Mouse (Mus musculus): Measurements from ENCODE around the gene Zfp1.

Gene Zfp1

DNA sequence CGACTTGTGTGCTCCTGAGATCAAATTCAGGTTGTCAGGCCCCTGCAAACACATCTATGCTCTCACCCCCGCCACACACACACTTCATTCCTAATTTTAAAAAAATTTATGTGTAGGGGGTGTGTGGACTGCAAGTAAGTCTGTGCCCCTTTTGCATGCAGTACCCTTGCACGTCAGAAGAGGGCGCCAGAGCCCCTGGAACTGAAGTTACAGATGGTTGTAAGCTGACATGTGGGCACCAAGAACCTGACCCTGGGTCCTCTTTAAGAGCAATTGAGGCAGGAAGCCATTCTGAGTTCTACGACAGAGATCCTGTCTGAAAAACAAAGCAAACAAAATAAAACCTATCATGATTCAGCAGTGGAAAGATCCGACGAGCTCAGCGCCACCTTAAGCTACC lies 33.0 kb downstream of the Zfp1 start:
- DNase-seq (ENCODE audit: low read depth, low spot score): peak; percentile 67

DNA sequence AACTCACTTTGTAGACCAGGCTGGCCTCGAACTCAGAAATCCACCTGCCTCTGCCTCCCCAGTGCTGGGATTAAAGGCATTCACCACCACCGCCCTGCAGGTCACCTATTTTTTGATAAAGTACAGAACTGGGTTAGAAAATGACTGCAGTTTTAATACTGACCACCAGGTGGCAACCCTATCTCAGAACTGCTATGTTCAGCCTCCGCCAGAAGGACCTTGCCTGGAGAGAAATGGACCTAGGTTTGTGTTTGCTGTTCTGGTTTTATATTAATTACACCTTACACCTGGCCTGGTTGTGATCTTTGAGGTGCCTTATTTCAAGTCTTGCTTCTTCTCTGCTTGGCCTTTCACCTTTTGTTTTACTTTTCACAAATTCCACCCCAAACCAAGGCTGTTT lies 34.9 kb downstream of the Zfp1 start:
- DNase-seq (ENCODE audit: low read depth, low spot score): peak; percentile 81

DNA sequence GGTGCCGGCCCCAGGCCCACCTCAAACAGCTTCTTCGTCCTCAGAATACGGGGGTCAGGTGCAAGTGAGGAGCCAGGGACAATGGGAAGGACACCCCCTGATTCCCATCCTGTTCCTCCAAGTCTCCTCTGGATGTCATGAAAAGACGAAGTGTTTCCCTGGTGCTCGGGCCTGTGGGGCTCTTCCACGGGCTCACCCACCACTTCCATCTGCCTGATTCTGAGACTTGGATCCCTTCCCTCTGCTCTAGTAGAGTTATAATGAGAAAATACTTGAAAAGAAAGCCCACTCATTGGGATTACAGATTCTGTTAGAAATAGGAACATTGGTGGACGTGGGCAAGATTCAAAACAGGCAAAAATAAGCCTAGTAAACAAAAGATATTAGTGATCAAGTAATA lies 35.6 kb downstream of the Zfp1 start:
- DNase-seq (ENCODE audit: low read depth, low spot score): no peak

DNA sequence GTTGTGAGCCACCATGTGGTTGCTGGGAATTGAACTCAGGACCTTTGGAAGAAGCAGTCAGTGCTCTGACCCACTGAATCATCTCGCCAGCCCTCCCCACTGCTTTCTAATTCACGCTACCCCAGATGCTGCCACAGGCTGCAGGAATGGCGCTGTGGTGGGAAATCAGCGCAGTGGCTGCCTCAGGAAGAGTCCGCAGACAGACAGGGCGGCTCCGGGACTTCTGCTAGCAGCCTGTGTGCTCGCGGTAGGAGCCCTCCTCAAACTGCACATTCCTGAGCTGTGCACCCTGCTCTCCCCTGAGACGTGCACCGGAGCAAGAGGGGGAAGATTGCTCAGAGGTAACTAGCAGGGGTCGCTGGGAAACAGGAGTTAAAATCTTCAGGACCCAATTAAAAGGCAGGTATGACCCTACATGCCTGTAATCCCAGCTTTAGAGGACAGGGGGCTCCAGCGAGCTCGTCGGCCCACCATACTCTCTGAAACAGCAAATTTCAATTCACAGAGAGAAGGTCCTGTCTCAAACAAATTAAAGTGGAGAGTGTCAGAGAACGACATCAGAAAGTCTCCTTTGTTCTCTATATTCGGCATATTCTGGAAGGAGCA lies 37.3 kb downstream of the Zfp1 start:
- peak; percentile 94 for DNase-seq (ENCODE audit: low read depth, low spot score)

DNA sequence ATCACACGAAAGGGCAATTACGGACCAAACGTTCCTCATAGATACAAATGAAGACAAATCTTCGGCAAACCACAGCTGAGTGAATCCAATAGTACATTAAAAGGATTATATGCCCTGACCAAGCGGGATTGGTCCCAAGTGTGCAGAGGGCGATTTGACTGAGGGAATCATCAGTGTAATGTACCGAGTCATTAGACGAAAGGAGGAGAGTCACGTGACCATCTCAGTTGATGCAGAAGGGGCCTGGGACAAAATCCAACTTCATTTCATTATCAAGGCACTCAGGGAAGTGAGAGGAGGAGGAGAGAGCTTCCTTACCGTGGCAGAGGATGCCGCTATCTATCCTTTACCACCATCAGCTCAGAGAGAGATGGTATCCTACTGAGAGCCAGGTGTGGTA lies 38.0 kb downstream of the Zfp1 start:
- no peak for DNase-seq (ENCODE audit: low read depth, low spot score)

DNA sequence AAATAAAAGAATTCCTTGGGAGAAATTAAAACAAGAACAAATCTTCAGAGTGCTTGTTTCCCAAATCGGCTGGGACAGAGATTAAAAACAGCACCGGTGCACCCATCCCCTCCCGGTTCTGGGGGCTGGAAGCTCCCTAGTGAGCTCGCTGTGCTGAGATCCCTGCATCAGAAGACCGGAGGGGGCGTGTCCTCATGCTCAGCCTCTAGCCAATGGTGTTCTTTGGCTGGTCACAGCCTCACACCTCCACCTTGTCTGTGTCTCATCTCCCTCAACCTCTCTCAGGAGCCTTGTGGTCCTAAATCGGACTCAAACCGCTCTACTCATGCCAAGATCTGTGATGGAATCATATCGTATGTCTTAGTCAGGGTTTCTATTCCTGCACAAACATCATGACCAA lies 39.3 kb downstream of the Zfp1 start:
- peak; percentile 68 for DNase-seq (ENCODE audit: low read depth, low spot score)

DNA sequence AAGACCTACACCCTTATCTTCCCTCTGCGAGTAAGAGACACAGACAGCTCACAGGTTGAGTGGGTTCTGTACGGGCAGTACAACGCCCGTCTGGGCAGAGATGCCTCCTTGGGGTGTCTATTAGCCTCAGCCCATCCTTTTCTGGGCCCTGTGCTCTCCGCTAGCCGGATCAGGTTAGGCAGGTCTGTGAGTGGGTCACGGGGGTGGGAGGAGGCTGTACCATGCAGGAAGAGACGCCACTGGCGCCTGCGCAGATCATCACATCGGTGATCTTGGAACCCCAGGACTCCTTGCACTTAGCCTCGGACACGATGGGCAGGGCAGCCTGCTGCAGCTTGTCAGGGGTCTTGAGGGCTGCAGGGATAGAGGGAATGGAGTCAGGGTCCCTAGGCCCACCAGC lies 43.7 kb downstream of the Zfp1 start:
- DNase-seq (ENCODE audit: low read depth, low spot score): no peak

DNA sequence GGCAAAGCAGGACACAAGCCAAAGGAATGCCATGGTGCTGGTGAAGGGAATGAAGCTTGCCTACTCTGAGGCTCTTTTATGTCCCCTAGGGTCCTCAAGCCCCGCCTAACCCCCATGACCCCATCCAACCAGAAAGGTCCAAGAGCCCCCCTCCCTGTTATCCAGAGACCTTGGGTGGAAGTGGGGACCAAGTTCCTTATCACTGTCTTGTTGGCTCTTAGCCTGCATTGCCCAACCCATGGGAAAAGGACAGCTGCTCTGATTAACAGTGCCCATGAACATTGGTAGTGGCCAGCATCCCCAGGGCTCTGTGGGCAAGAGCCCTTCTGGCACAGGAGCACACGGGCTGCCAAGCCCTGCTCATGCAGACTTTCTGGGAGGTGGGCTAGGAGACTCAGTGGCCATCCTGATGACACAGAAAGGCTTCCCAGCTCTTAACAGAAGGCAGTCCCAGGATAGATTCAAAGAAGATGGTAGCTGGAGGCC lies 47.8 kb downstream of the Zfp1 start, which contains the start of gene Ctrb1:
TSS of gene Ctrb1 (minus strand) at position 51 of the 486 bp plus-strand sequence.
- DNase-seq (ENCODE audit: low read depth, low spot score): no peak

DNA sequence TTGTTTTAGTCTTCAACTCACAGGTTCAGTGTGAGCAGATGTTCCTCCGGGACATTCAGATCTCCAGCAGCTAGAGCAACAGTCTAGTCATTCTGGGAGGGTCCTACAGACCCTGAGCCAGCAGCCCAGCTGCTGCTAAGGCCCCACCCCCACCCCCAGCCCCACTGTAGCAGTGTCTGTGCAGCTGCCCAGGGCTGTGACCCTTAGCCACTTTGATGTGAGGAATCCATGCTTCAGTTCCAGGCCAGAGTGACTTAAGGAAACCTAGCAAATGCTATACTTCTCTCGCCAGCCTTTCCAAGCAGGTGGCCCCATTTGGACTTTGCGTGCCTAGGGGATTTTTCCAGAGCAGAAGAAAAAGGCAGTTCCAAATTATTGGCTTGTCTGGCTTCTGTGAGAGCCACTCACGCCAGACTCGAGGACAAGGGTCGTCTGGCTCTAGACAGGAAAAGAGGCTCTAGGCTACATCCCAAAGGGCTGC lies 50.1 kb downstream of the Zfp1 start:
- DNase-seq (ENCODE audit: low read depth, low spot score): no peak

DNA sequence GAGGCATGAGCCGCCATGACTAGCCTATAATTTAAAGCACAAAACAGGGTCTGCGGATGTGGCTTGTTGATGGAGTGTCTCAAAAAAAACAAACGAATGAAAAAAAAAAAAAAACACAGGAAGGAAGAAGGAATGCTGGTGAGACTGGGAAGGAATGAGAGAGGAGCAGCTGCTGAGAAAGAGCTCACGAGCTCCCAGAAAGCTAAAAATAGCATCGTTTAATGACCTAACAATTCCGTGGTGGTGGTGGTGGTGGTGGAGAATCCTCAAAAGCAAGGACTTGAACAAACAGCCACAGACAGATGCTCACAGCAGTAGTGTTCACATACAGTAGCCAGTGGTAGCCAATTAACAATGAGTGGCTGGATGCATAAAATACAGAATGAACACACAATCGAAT lies 52.2 kb downstream of the Zfp1 start:
- no peak for DNase-seq (ENCODE audit: low read depth, low spot score)

DNA sequence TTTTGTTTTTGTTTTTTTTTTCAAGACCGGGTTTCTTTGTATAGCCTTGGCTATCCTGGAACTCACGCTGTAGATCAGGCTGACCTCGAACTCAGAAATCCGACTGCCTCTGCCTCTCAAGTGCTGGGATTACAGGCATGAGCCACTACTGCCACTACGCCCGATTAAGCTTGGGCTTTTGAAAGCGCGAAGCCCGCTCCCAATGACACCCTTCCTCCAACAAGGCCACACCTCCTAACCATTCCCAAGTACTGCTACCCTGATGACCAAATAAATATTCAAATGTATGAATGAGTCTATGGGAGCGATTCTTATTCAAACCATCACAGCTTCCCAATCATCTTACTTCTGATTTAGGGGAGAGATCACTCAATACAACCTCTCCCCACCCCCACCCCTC lies 54.5 kb downstream of the Zfp1 start:
- peak; percentile 49 for DNase-seq (ENCODE audit: low read depth, low spot score)

DNA sequence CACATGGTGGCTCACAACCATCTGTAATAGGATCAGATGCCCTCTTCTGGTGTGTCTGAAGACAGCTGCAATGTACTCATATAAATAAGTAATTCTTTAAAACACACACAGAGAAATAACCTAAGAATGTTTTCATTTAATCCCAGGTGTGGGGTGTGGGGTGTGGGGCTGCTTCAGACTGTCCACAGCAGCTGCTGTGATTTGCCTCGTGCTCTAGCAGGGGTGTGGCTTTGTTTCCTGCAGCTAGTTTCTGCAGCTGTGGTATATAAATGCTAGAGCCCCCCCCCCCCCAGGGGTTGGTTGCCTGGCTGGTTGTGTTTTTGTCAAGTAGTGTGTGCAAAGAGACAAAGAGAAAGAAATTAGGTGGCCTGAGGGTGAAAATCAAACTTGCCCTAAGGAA lies 55.8 kb downstream of the Zfp1 start:
- DNase-seq (ENCODE audit: low read depth, low spot score): no peak

DNA sequence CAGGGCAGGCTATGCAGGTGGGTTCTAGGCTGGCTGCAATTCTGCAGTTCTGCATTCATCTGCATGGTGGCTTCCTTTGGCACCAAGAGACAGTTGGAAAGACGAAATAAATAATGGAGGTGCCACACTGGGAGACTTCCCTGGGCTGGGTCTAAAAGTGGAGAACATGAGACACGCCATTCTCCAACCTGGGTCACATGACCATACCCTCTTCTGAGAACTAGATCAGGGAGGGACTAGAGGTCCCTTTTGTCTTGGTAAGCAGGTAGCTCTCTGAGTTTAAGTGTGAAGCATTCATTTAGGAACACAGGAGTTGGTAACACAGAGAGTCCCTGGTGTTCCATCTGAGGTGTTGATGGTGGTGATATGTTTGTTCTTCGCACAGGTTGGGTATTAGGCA lies 57.0 kb downstream of the Zfp1 start:
- peak; percentile 54 for DNase-seq (ENCODE audit: low read depth, low spot score)

DNA sequence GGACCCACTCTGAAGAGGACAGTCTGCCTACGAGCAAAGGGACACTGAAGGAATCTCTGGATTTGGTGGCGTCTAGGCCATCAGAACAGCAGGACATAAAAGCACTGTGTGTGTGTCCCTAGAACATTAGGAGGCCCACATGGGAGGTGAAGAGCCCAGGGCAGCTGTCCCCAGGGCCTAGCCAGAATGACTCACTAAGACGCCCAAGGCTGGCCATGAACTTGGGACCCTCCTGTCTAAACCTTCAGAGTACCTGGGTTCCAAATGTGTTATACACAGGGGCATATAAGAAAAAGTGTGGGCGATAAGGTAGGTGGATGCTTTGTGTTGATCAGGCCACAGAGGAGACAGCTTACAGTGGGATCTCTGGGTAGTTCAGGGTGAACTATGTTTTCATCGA lies 57.5 kb downstream of the Zfp1 start:
- no peak for DNase-seq (ENCODE audit: low read depth, low spot score)

DNA sequence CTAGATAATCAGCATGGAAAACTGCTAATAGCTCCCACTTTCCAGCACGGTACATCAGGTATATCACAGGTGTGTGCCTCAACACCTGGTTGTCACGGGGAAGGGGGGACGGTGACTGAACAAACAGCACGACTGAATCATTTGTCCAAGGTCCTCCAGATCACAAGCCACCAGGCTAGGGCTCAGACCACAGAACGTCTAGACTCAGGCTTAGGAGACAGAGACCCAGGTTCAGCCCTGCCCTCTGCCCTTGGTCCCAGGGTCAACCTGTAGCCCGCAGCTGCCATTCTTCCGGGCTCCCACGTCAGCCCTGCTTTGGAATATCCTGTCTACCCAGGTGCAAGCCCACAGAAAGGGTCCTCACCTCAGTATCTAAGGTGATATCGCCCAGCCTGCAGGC lies 58.2 kb downstream of the Zfp1 start:
- DNase-seq (ENCODE audit: low read depth, low spot score): no peak

DNA sequence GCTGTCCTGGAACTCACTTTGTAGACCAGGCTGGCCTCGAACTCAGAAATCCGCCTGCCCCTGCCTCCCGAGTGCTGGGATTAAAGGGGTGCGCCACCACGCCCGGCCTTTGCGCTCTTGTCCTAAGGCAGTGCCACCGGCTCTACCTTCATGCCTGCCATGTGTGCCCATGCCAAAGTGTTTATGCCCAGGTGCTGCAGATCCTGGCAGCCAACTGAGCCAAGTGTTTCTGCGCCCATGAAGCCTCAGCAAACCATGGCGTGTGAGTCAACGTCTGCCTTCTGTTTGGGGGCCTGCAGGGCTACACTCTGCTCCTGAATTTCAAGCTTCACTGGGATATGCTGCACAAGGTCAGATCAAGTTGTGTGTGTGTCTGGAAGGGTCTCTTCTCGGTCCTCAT lies 61.4 kb downstream of the Zfp1 start:
- DNase-seq (ENCODE audit: low read depth, low spot score): no peak

DNA sequence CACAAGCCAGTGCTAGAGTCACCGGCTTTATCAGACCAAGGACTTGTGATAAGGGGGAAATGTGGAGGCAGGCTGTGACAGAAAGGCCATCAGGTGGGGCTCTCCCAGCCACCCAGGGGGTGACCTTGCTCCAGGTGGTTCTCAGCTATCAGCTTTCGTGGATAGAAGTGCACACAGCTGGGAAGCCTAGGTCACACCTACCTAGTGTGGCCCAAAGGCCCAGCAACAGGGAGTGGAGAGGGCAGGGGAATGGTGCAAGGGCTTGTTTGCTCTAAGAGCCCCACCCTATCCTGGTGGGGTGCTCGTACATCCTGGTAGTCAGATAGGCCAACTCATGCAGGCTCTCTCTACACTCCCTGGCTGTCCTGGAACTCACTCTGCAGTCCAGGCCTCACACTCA lies 62.0 kb downstream of the Zfp1 start:
- DNase-seq (ENCODE audit: low read depth, low spot score): peak; percentile 26

DNA sequence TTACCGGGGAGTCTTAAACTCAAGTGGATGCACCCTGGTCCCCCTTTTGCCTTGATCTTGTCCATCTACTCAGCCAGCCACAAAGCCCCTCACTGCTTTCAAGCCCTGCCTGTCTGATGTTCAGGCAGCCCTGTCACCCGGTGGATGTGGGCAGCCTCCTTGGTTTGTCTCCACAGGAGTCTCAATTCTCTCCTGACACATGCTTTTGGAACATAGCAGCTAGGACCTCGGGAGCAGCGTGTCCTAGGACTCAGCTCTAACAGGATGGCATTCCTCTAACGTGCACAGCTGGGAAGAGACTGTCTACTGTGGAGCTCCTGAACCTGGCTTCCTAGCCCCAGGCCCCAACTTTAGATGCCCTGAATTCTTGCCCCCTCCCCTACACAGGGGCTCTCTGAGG lies 62.5 kb downstream of the Zfp1 start:
- DNase-seq (ENCODE audit: low read depth, low spot score): no peak

DNA sequence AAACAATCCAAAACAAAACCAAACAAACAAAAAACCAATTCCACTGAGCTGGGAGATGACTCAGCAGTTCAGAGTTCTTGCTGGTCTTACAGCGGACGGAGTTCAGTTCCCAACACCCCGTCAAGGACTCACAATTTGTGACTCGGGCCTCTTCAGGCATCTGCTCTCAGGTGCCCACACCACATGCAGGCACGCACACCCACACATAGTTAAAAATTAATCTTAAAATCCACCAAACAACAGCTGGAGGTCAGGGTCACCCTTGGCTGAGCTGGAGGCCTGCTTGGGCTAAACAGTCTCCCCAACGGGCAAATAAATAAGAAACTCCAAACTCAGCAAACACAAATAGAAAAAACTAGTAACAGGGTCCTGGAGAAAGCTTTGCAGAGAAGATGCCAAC lies 65.1 kb downstream of the Zfp1 start:
- DNase-seq (ENCODE audit: low read depth, low spot score): no peak

DNA sequence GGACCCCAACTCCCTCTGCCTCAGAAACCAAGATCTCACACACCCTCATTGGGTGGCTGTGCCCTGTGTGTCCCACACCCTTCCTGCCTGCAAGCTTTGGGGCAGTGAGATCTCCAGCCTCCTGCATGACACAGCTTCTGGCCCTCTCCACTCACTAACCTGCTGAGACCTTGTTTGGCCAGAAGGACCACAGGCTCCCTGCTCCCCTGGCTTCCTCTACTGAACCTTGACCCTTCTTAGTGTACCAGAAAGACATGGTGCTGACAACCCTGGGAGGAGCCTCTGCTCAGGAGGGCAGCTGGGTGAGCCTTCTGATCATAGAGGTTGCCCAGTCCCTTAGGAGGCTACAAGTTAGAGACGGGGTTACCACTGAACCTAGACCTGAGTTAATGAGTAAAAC lies 66.0 kb downstream of the Zfp1 start:
- DNase-seq (ENCODE audit: low read depth, low spot score): no peak

DNA sequence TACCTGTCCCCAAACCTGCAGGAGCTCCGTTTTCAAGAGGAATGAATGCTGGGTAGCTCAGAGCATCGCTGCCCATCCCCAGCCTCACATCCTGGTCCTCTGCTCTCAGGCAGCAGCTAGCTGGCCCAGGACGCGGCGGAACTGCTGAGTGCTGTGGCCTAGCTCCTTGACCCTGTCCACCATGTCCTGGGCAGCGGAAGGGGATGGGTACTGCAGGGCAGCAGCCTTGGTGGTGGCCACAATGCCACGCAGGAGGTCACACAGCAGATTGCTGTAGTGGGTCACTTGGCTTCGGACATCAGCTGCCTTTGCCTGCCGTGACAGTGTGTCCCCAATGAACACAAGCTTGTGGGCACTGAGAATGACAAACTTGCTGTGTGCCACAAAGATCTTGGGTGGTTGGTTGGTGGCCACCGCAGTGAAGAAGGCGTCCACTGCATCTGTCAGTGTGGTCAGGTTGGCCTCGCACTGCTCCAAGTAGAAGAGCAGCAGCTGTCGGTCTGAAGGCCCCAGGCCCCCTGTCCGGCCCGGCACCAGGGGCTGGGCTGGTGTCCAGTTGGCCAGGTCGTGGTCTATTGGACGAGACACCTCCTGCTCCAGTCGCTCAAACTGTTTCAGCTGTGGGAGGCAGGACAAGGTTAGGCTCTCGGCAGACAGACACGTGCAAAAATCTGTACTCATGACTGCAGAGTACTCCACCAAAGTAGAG lies 67.7 kb downstream of the Zfp1 start:
- DNase-seq (ENCODE audit: low read depth, low spot score): no peak

DNA sequence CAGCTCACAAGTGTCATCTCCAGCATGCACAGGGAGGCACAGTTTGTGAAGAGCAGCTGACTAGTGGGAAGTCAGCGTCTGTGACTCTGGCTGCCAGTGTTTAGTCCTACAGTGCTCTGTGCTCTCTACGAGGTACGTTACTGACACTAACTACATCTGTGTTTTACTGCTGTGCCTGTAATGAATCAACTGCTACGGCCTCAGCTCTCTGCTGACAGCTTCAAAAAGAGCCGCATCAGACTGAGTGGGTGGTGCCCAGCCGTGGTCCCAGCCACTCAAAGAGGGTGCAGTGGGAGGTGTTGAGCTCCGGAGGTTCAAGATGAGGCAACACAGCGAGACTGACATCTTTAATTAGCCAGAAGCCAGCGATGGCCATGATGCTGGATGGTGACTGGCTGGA lies 68.9 kb downstream of the Zfp1 start:
- no peak for DNase-seq (ENCODE audit: low read depth, low spot score)

DNA sequence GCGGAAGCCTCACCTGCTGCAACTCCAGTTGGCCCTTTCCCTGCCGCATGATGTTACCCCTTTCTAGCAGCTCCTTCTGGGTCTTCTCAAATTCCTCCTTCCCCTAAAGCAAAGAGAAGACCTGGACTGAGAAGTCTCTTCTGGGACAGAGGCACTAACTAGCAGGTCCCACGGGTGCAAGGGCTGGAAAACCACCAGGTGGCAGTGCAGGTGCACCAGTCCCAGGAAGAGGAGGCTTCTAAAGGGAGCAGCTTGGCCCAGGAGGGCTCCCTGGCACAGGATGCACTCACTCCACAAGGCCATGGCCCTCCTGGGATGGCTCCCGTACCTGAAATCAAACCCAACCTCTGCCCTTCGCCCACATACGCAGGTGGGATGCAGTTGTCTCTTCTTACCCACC lies 69.4 kb downstream of the Zfp1 start:
- DNase-seq (ENCODE audit: low read depth, low spot score): peak; percentile 81

Measured in ZHBTc4 (cell line).